Mouse (Mus musculus) kidney, embryonic 14.5 days (tissue): ENCODE data around the gene Sox6. TPM values are rescaled to one million over a fixed set of nuclear protein-coding genes. Genes with fewer than 3 reads are reported as not detected.

Experiments
- ATAC-seq: fragments of 200-750 bp; cut with Nextera tagmentation; 2 replicates; pipeline ENCODE4 v1.8.0; 2017; ENCODE audit warnings: moderate number of reproducible peaks, mild to moderate bottlenecking, moderate TSS enrichment, moderate library complexity; ENCODE audit not compliant: low FRiP score, low TSS enrichment
- H3K27ac ChIP-seq: fragments of 300-500 bp; sonication (generic); 2 replicates; pipeline ENCODE4 v1.5.1; 2014; ENCODE audit warnings: low read depth, mild to moderate bottlenecking, low read length, moderate library complexity, mixed read lengths
- H3K27me3 ChIP-seq: fragments of 300-500 bp; sonication (generic); 2 replicates; pipeline ENCODE4 v1.6.1; 2014; ENCODE audit warnings: mild to moderate bottlenecking, low read length; ENCODE audit not compliant: control insufficient read depth, insufficient read depth
- H3K36me3 ChIP-seq: fragments of 300-500 bp; sonication (generic); 2 replicates; pipeline ENCODE4 v1.6.1; 2014; ENCODE audit warnings: low read length, mixed read lengths; ENCODE audit not compliant: control insufficient read depth, insufficient read depth
- H3K4me1 ChIP-seq: fragments of 300-500 bp; sonication (generic); 2 replicates; pipeline ENCODE4 v1.6.1; 2014; ENCODE audit warnings: low read length, mixed read lengths; ENCODE audit not compliant: control insufficient read depth, insufficient read depth
- H3K4me2 ChIP-seq: fragments of 300-500 bp; sonication (generic); replicated peaks from 2 replicates; pipeline ENCODE4 v1.6.1; 2014; ENCODE audit warnings: low read depth, mild to moderate bottlenecking, low read length
- H3K4me3 ChIP-seq: fragments of 300-500 bp; sonication (generic); 2 replicates; pipeline ENCODE4 v1.5.1; 2014; ENCODE audit warnings: mild to moderate bottlenecking, low read length
- H3K9ac ChIP-seq: fragments of 300-500 bp; sonication (generic); 2 replicates; pipeline ENCODE4 v1.6.1; 2014; ENCODE audit warnings: low read depth, mild to moderate bottlenecking, low read length, moderate library complexity
- H3K9me3 ChIP-seq: fragments of 300-500 bp; sonication (generic); 2 replicates; pipeline ENCODE4 v1.6.1; 2016; ENCODE audit warnings: low read length; ENCODE audit not compliant: control insufficient read depth
- WGBS: fragments of 180-500 bp; shearing (Covaris S2); extraction: QIAGEN DNeasy Blood & Tissue Kit; methylation state at CpG from one replicate; pipeline ENCODE4 v1.1.7; 2014; 5-methylcytosine and 5-hydroxymethylcytosine counted together
- polyA plus RNA-seq: library from polyadenylated mRNA; unstranded; fragments of >200 nt; fragmentation: Nextera tagmentation; extraction: Ambion mirVana; gene quantifications from 2 replicates; pipeline ENCODE4 v1.2.1, GENCODE M21; 2014

The Sox6 gene
- polyA plus RNA-seq, 1 experiment from 2014 or later = 15.1 TPM

- Histone ChIP-seq H3K9me3 (no peaks in the 10 kb centered on the region), H3K27me3 (no peaks in the 10 kb centered on the region), H3K9ac (no peak overlapping the region), H3K4me3 (no peak overlapping the region), H3K27ac (no peak overlapping the region), H3K4me1 (no peaks in the 10 kb centered on the region), H3K36me3 (no peaks in the 10 kb centered on the region), H3K4me2 (no peak overlapping the region)
- WGBS = 87% methylated on average over 4 of the region's 4 CpGs
- no peak for ATAC-seq
These were observed 244.3 kb downstream of the Sox6 start for GRCm38 (mm10) chr7:115794139-115794858.

GRCm38 (mm10) chr7:115792841-115793240 lies 245.8 kb downstream of the Sox6 start:
- no peaks in the 10 kb centered on the region for H3K4me1 ChIP-seq
- WGBS = 71% methylated on average over 2 of the region's 2 CpGs
- no peak for ATAC-seq
- H3K36me3 ChIP-seq = no peaks in the 10 kb centered on the region
- H3K4me3 ChIP-seq = no peak overlapping the region
- H3K27me3 ChIP-seq = no peaks in the 10 kb centered on the region
- no peak overlapping the region for H3K27ac ChIP-seq
- H3K9me3 ChIP-seq = no peaks in the 10 kb centered on the region
- no peak overlapping the region for H3K9ac ChIP-seq
- H3K4me2 ChIP-seq = no peak overlapping the region

- H3K27ac ChIP-seq = no peak overlapping the region
- H3K9ac ChIP-seq = no peak overlapping the region
- no peaks in the 10 kb centered on the region for H3K27me3 ChIP-seq
- no peak overlapping the region for H3K4me3 ChIP-seq
- WGBS = 77% methylated on average over 5 of the region's 5 CpGs
- no peak for ATAC-seq
- H3K9me3 ChIP-seq = no peaks in the 10 kb centered on the region
- no peaks in the 10 kb centered on the region for H3K4me1 ChIP-seq
- no peaks in the 10 kb centered on the region for H3K36me3 ChIP-seq
- H3K4me2 ChIP-seq = no peak overlapping the region
These were observed 249.3 kb downstream of the Sox6 start for GRCm38 (mm10) chr7:115789116-115789823.

- WGBS = 84% methylated on average over 8 of the region's 8 CpGs
- Histone ChIP-seq H3K9me3 (no peaks in the 10 kb centered on the region), H3K27me3 (no peaks in the 10 kb centered on the region), H3K27ac (no peak overlapping the region), H3K4me3 (no peak overlapping the region), H3K9ac (no peak overlapping the region), H3K4me2 (no peak overlapping the region), H3K4me1 (no peaks in the 10 kb centered on the region), H3K36me3 (no peaks in the 10 kb centered on the region)
- ATAC-seq = no peak
These were observed 254.3 kb downstream of the Sox6 start for GRCm38 (mm10) chr7:115783982-115784917.

- no peaks in the 10 kb centered on the region for H3K27me3 ChIP-seq
- H3K4me1 ChIP-seq = no peaks in the 10 kb centered on the region
- ATAC-seq = no peak
- no peaks in the 10 kb centered on the region for H3K36me3 ChIP-seq
- no peak overlapping the region for H3K4me3 ChIP-seq
- no peak overlapping the region for H3K4me2 ChIP-seq
- no peak overlapping the region for H3K9ac ChIP-seq
- H3K9me3 ChIP-seq = no peaks in the 10 kb centered on the region
- WGBS = 89% methylated on average over 4 of the region's 4 CpGs
- H3K27ac ChIP-seq = no peak overlapping the region
These were observed 258.4 kb downstream of the Sox6 start for GRCm38 (mm10) chr7:115780148-115780547.

- no peaks in the 10 kb centered on the region for H3K4me1 ChIP-seq
- no peak overlapping the region for H3K4me3 ChIP-seq
- no peaks in the 10 kb centered on the region for H3K36me3 ChIP-seq
- H3K27me3 ChIP-seq = no peaks in the 10 kb centered on the region
- no peak for ATAC-seq
- no peaks in the 10 kb centered on the region for H3K9me3 ChIP-seq
- no peak overlapping the region for H3K4me2 ChIP-seq
- 97% methylated on average over 2 of the region's 2 CpGs for WGBS
- H3K27ac ChIP-seq = no peak overlapping the region
- no peak overlapping the region for H3K9ac ChIP-seq
These were observed 259.1 kb downstream of the Sox6 start for GRCm38 (mm10) chr7:115779544-115779943.

GRCm38 (mm10) chr7:115776736-115777135 lies 261.9 kb downstream of the Sox6 start:
- no peak for ATAC-seq
- no peaks in the 10 kb centered on the region for H3K36me3 ChIP-seq
- no peaks in the 10 kb centered on the region for H3K9me3 ChIP-seq
- H3K9ac ChIP-seq = no peak overlapping the region
- no peaks in the 10 kb centered on the region for H3K27me3 ChIP-seq
- H3K4me2 ChIP-seq = no peak overlapping the region
- no peaks in the 10 kb centered on the region for H3K4me1 ChIP-seq
- H3K4me3 ChIP-seq = no peak overlapping the region
- 76% methylated on average over 7 of the region's 7 CpGs for WGBS
- H3K27ac ChIP-seq = no peak overlapping the region

- no peaks in the 10 kb centered on the region for H3K9me3 ChIP-seq
- no peak for ATAC-seq
- H3K36me3 ChIP-seq = no peaks in the 10 kb centered on the region
- H3K27me3 ChIP-seq = no peaks in the 10 kb centered on the region
- no peak overlapping the region for H3K4me2 ChIP-seq
- 81% methylated on average over 5 of the region's 5 CpGs for WGBS
- no peak overlapping the region for H3K27ac ChIP-seq
- no peaks in the 10 kb centered on the region for H3K4me1 ChIP-seq
- no peak overlapping the region for H3K4me3 ChIP-seq
- no peak overlapping the region for H3K9ac ChIP-seq
These were observed 262.3 kb downstream of the Sox6 start for GRCm38 (mm10) chr7:115776324-115776723.
